Mouse (Mus musculus) brain, embryonic 18.5 days (tissue): Measurements from ENCODE around the gene Rbp3.

Experiments
- DNase-seq: peaks from one replicate; pipeline ENCODE4 v3.0.0-alpha.2; 2012; ENCODE audit warnings: low read depth, low spot score

The Rbp3 gene

DNA sequence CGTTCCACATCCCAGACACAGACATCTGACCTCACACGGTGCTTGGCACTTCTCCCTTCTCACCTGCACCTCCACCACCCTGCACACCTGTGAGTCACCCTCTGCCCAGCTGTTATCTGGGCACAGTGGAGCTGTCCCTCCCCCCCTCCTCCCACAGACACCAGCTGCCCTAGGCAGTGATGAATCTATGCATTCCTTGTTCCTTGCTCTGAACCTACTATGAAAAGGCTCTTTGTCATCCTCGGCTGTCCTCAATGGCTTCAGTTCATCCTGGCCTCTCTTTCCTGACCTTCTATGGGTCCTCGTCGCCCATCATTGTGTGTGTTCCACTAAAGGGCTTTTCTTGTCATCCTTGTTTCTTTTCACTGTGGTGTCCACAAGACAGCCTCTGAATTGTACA, 20.9 kb downstream of the Rbp3 start:
- no peak for DNase-seq

DNA sequence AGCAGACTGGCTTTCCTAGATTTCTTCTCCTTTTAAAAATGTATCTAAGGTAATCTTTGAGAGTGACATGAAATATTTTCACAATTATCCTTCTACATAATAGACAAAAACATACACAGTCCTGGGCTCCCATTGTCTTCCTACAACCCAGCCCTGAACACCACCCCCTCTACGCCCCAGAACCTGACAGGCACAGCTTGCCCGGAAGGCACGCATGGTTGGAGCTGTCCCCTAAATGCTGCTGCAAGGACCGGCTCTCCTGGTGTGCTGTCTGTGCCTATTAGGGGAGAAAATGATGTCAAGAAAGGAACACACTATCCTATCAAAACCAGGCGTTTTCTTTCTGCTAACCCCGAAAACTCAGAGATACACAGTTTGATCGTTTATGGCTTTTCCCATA, 23.9 kb downstream of the Rbp3 start:
- DNase-seq, result no peak

DNA sequence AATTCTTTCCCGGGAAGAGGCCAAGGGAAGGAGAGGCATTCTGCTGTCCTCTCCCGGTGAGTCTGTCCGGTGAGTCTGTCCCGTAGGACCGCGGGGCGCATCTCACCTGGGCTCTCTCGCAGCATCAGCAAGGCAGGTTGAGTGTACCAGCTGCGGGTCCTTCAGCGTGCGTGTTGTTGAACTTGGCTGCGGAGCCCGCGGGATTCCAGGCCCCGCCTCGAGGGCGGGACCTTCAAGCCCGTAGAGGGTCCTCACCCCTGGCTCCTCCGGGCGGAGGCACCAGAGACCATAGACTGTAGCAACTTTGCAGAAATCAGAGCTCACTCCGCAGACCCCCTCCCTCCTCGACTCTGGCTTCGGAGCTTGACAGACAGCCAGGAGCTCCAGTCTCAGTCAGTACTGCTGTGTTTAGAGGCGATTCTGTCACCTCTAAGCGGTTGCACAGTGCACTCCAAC, 24.8 kb downstream of the Rbp3 start, which contains the start of gene Zfp488:
TSS of gene Zfp488 (minus strand) at position 161 of the 456 bp plus-strand sequence.
- no peak for DNase-seq

DNA sequence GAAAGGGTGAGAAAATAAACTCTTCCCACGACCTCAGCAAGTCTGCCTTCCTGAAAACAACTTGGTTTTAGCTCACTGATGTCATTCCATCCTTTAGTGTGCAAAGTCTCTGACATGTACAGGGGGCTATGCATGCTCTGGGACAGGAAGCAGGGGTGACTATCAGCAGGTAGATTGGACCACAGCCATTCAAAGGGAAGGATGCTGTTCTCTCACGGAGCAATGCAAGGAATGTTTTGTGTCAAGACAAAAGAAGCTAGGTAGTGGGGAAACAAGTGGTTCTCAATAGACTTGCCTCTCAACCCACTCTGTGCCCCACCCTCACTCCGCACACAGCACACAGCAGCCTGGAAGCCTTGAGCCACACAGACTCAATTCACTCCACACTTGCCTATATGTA, 35.4 kb downstream of the Rbp3 start:
- no peak for DNase-seq

DNA sequence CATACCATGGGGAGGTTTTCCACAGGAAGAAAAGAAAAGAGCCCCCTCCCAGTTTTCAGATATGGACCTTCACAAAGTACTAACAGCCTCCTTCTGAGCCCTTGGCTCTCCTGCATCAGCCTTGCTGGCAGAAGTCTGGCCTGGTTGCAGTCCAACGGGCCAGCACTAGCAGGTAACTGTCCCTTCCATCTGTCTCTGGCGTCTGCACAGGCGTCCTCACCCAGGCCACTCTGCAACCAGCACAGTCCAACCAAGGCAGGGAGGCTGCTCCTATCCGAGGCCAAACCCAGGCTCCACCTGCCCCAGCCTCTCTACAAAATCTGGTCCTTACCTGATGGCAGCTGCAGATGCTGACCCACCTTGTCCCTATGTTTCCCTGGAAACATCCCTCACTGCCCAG, 38.2 kb downstream of the Rbp3 start:
- DNase-seq, result no peak

DNA sequence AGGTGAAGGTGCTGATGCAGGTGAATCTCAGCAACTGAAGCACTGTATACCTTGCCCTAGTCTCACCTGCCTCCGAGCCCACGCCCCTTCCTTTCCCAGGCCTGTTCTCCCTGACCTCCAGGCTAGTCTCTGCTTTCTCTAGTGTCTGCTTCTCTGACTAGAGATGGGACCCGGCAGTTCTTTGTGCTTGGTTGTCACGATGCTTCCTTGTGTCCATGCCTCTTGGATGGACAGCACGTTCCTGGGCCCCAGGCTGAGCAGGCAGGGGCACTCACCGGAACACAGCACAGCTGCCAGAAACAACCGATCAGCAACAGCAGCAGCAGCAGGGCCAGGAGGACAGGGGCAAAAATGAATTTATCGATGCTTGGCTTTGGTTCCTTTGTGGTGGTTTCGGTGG, 39.2 kb downstream of the Rbp3 start:
- DNase-seq, result no peak

DNA sequence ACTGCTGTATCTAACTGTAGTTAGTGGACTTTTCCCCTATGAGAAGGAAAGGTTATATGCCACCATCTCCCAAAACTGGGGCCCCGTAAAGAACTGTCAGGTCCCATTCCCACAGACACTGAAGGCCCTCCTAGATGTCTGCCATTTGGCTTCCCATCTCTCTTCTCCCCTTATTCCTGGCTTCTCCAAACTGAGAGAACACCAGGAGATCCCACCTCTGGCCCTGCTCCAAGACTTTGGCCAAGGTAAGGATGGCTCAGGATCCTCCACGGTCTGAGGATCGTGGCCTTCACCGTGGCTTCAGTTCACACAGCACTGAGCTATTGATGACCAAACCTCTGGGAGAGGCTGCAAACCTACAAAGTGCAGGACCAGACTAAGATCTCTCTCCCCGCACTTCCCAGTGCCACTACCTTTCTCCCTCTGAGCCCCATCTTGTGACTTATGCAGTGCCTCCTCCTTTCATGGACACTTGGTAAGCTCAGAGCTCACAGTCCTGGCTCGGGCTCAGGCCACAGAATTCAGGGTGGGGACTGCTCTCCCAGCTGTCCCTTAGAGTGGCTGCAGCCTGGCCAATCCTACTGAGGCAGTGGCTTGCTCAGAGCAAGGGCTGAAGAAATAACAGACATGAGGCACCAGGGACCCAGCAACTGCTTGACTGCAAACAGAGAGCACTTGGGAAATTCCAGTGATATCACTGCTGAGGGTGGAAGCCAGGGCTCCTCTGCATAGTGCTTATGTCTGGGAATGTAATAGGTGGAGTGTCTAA, 39.9 kb downstream of the Rbp3 start:
- DNase-seq, result no peak

DNA sequence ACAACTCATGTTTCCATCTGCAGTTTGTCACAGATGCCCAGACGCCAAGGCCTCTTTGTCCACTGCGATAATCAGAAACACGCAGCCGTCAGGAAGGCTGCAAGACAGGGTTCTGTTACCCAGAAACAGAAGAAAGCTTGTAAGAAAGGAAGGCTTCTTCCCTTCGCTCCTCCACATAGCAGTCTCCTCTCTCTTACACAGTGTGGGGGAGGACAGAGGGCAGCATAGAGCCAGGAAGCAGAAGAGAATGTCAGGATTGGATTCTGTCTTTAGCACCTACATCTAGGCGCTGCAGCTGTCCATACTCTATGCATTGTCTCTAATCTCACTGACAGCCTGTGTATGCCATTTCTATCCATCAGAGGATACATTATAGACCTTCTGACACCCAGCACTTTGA, 43.6 kb downstream of the Rbp3 start:
- no peak for DNase-seq

DNA sequence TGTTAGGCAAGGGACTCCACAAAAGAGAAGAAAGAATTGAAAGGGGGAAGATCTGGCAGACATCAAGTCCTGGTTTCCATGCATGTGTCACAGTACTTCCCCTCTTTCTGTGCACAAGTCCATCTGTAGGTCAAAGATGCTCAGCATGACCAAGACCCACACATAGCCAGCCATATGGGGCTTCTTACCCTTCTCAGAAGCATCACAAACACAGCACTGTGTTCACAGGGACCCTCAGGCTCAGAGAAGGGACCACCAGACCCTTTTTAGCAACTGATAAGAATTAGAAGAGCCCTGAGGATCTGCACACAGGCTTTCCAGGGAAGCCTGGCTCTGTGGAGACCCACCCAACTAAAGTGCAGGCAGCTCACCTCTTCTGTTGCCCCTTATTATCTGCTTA, 46.3 kb downstream of the Rbp3 start:
- no peak for DNase-seq

DNA sequence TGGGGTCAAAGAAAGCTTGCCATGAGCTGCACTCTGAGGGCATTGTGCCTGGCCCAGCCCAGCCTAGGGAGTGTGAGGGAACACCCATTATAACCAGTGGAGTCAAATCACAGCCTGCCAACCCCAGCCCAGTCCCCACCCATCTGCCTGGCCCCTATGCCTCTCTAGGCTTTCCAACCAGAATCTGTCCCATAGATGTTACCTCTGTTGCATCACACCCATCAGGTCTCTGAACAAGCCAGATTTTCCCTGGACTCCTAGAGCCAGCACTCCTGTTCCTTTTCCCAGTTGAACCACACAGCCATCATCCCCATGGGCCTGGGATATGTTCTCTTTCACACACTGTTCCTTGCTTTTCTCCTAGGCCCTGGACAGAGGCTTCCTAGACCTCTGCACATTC, 47.6 kb downstream of the Rbp3 start:
- no peak for DNase-seq

DNA sequence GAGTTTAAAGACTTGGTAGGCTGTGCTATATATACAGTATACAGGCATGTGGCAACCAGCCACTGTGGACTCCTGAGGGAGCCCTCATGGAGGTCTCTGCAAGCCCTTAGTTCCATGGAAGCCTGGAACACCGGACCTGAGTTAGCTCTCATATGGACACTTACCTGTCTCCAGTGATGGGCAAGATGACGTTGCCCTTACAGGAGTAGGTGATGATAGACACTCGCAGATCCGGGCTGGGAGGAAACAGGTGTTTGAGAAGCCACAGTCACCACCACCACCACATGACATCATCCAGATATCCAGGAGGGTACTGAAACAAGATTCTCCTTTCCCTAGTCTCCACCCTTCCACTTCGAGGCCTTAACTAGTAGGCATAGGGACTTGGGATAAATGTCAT, 48.6 kb downstream of the Rbp3 start:
- DNase-seq, result no peak
